Mouse (Mus musculus) heart, embryonic 10.5 days (tissue): ENCODE data around the gene Rhbg. TPM values are rescaled to one million over a fixed set of nuclear protein-coding genes. Genes with fewer than 3 reads are reported as not detected.
"Not testable (repeated sequence)": the region's sequence is repeated elsewhere in the genome, so short reads cannot be mapped to it uniquely, and the experiment has no call there.

Source experiments
- DNase-seq: peaks from one replicate; pipeline ENCODE4 v3.0.0-alpha.2; 2017; ENCODE audit warnings: low spot score
- H3K27ac ChIP-seq: fragments of 300-500 bp; sonication (generic); 2 replicates; pipeline ENCODE4 v1.5.1; 2016; ENCODE audit warnings: mild to moderate bottlenecking
- H3K27me3 ChIP-seq: fragments of 300-500 bp; sonication (generic); 2 replicates; pipeline ENCODE4 v1.6.1; 2016; ENCODE audit warnings: mild to moderate bottlenecking; ENCODE audit not compliant: poor library complexity, insufficient read depth, severe bottlenecking
- H3K36me3 ChIP-seq: fragments of 300-500 bp; sonication (generic); 2 replicates; pipeline ENCODE4 v1.6.1; 2016; ENCODE audit warnings: mild to moderate bottlenecking, moderate library complexity
- H3K4me1 ChIP-seq: fragments of 300-500 bp; sonication (generic); 2 replicates; pipeline ENCODE4 v1.6.1; 2016; ENCODE audit warnings: mild to moderate bottlenecking
- H3K4me3 ChIP-seq: fragments of 300-500 bp; sonication (generic); 2 replicates; pipeline ENCODE4 v1.5.1; 2016; ENCODE audit warnings: mild to moderate bottlenecking, moderate library complexity
- H3K9me3 ChIP-seq: fragments of 300-500 bp; sonication (generic); 2 replicates; pipeline ENCODE4 v1.6.1; 2016; ENCODE audit warnings: mild to moderate bottlenecking, moderate library complexity
- WGBS: fragments of 180-500 bp; shearing (Covaris S2); methylation state at CpG from one replicate; pipeline ENCODE4 v1.1.7; 2016; 5-methylcytosine and 5-hydroxymethylcytosine counted together
- polyA plus RNA-seq: library from polyadenylated mRNA; unstranded; fragments of >200 nt; fragmentation: Nextera tagmentation; extraction: Ambion mirVana; gene quantifications from 2 replicates; pipeline ENCODE4 v1.2.1, GENCODE M21; 2016

The Rhbg gene
- polyA plus RNA-seq, 1 experiment from 2014 or later: 8.2 TPM

- 87% methylated on average over 2 of the region's 2 CpGs for WGBS
- H3K27ac ChIP-seq: no peak overlapping the region
- no peak for DNase-seq
- H3K27me3 ChIP-seq: no peaks in the 10 kb centered on the region
- H3K9me3 ChIP-seq: no peaks in the 10 kb centered on the region
- no peaks in the 10 kb centered on the region for H3K4me1 ChIP-seq
- no peak overlapping the region for H3K4me3 ChIP-seq
- H3K36me3 ChIP-seq: peaks cover 3% of the 10 kb centered on the region; the same call in 1 of the 2 replicates
Measured at GRCm38 (mm10) chr3:88280035-88280434, 25.5 kb upstream of the Rhbg start.

- Histone ChIP-seq H3K36me3 (no peaks in the 10 kb centered on the region), H3K4me1 (no peaks in the 10 kb centered on the region), H3K27me3 (no peaks in the 10 kb centered on the region), H3K9me3 (no peaks in the 10 kb centered on the region), H3K4me3 (no peak overlapping the region), H3K27ac (no peak overlapping the region)
- 34% methylated on average over 7 of the region's 7 CpGs for WGBS
- DNase-seq: no peak
Measured at GRCm38 (mm10) chr3:88276529-88277143, 22.1 kb upstream of the Rhbg start.

DNA sequence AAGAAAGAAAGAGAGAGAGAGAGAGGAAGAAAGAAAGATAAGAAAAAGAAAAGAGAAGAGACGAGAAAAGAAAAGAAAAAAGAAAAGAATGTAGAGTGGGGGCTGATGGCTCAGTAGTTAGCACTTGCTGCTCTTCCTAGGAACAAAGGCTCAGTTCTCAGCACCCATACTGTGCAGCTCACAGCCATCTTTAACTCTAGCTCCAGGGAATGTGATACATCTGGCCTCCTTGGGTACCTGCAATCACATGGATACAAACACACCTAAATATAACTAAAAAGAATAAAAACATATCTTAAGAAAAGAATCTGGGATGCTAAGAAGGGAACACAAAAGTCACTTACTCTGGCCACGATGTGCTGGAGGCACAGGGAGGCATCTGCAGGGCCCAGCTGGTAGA is 21.6 kb upstream of the Rhbg start:
- no peak for DNase-seq
- H3K9me3 ChIP-seq: no peaks in the 10 kb centered on the region
- no peaks in the 10 kb centered on the region for H3K4me1 ChIP-seq
- 80% methylated on average over 2 of the region's 2 CpGs for WGBS
- H3K27me3 ChIP-seq: no peaks in the 10 kb centered on the region
- no peaks in the 10 kb centered on the region for H3K36me3 ChIP-seq
- H3K4me3 ChIP-seq: no peak overlapping the region
- H3K27ac ChIP-seq: no peak overlapping the region

- no peak overlapping the region for H3K27ac ChIP-seq
- no peaks in the 10 kb centered on the region for H3K36me3 ChIP-seq
- no peak overlapping the region for H3K4me3 ChIP-seq
- H3K9me3 ChIP-seq: no peaks in the 10 kb centered on the region
- H3K27me3 ChIP-seq: no peaks in the 10 kb centered on the region
- WGBS: 82% methylated on average over 4 of the region's 4 CpGs
- no peak for DNase-seq
- H3K4me1 ChIP-seq: no peaks in the 10 kb centered on the region
Measured at GRCm38 (mm10) chr3:88274002-88274401, 19.5 kb upstream of the Rhbg start.

DNA sequence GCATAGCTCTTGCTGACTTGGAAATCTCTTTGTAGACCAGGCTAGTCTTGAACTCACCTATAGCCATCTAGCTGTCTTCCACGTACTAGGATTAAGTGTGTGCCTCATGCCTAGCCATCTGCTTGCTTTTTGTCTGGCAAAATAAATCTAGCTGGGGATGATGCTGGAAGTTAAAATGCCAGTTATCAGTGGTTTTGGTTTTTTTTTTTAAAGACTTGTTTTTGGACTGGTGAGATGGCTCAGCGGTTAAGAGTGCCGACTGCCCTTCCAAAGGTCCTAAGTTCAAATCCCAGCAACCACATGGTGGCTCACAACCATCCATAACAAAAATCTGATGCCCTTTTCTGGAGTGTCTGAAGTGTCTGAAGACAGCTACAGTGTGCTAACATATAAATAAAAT is 17.4 kb upstream of the Rhbg start:
- Histone ChIP-seq H3K4me1 (no peaks in the 10 kb centered on the region), H3K4me3 (no peak overlapping the region), H3K27me3 (no peaks in the 10 kb centered on the region), H3K27ac (no peak overlapping the region), H3K36me3 (no peaks in the 10 kb centered on the region), H3K9me3 (no peaks in the 10 kb centered on the region)
- no peak for DNase-seq
- 88% methylated on average over 3 of the region's 3 CpGs for WGBS

- not testable (repeated sequence) for H3K27me3 ChIP-seq, DNase-seq, H3K27ac ChIP-seq, H3K9me3 ChIP-seq, H3K4me1 ChIP-seq, H3K4me3 ChIP-seq, H3K36me3 ChIP-seq
- WGBS: 84% methylated on average over 2 of the region's 2 CpGs
Measured at GRCm38 (mm10) chr3:88271298-88271697, 16.8 kb upstream of the Rhbg start.

GRCm38 (mm10) chr3:88268991-88269390 is 14.5 kb upstream of the Rhbg start:
- Histone ChIP-seq H3K27me3 (no peaks in the 10 kb centered on the region), H3K27ac (no peak overlapping the region), H3K9me3 (no peaks in the 10 kb centered on the region), H3K4me1 (no peaks in the 10 kb centered on the region), H3K36me3 (no peaks in the 10 kb centered on the region), H3K4me3 (no peak overlapping the region)
- WGBS: 82% methylated on average over 5 of the region's 5 CpGs
- no peak for DNase-seq

GRCm38 (mm10) chr3:88268014-88268413 is 13.5 kb upstream of the Rhbg start:
- not testable (repeated sequence) for H3K27ac ChIP-seq, H3K4me3 ChIP-seq, H3K27me3 ChIP-seq, DNase-seq, H3K36me3 ChIP-seq, H3K4me1 ChIP-seq, H3K9me3 ChIP-seq
- 63% methylated on average over 6 of the region's 6 CpGs for WGBS

GRCm38 (mm10) chr3:88262346-88262745 is 7.8 kb upstream of the Rhbg start:
- Histone ChIP-seq H3K27ac (no peak overlapping the region), H3K4me1 (no peaks in the 10 kb centered on the region), H3K27me3 (peaks cover 17% of the 10 kb centered on the region), H3K36me3 (no peaks in the 10 kb centered on the region), H3K4me3 (no peak overlapping the region), H3K9me3 (no peaks in the 10 kb centered on the region)
- 77% methylated on average over 3 of the region's 3 CpGs for WGBS
- DNase-seq: no peak

DNA sequence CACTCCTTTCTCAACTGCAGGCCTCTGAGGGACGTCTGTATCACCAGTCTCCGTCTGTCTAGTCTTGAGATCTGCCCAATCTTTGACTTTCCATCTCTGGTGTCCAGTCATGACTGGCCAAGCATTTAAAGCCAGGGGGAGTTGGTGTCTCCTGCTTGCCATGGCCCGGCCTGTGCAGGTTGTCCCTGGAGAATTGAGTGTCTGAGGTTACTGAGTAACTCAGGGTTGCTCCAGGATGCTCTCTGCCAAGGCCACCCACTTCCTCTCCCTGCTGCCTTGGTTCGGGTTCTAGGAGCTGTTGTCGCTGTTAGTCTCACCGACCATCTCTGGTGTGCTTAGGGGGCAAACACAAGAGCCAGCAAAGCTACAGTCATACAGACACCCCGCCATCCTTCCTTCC is 1.9 kb upstream of the Rhbg start:
- Histone ChIP-seq H3K4me3 (no peak overlapping the region), H3K36me3 (no peaks in the 10 kb centered on the region), H3K9me3 (no peaks in the 10 kb centered on the region), H3K27ac (no peak overlapping the region), H3K27me3 (peaks cover 72% of the 10 kb centered on the region), H3K4me1 (peaks cover 11% of the 10 kb centered on the region; the same call in 1 of the 2 replicates)
- WGBS: 58% methylated on average over 7 of the region's 7 CpGs
- DNase-seq: no peak

DNA sequence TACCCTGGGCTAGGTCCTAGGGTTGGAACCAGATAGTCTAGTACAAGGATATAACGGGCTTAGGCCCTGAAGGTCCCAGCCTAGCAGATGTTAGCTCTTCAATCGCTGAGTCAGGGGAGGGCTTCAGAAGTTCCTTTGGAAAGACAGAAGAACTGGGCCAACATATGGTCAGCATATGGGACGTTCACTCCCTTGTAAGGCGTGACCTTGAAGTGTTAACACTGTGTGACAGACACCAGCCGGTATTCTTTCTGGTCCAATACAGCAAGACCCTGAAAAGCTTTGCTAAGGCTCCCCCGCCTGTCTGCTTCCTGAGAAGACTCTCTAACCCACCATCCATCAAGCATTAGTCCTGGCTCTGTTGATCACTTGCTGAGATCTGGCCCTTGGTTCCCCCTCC is 1.4 kb upstream of the Rhbg start:
- Histone ChIP-seq H3K4me1 (peaks cover 11% of the 10 kb centered on the region; the same call in 1 of the 2 replicates), H3K27me3 (peaks cover 72% of the 10 kb centered on the region), H3K4me3 (no peak overlapping the region), H3K9me3 (no peaks in the 10 kb centered on the region), H3K27ac (no peak overlapping the region), H3K36me3 (no peaks in the 10 kb centered on the region)
- no peak for DNase-seq
- WGBS: 59% methylated on average over 6 of the region's 6 CpGs

- Histone ChIP-seq H3K4me1 (peaks cover 11% of the 10 kb centered on the region; the same call in 1 of the 2 replicates), H3K36me3 (no peaks in the 10 kb centered on the region), H3K4me3 (no peak overlapping the region), H3K27me3 (peaks cover 72% of the 10 kb centered on the region), H3K9me3 (no peaks in the 10 kb centered on the region), H3K27ac (no peak overlapping the region)
- no peak for DNase-seq
- WGBS: 69% methylated on average over 6 of the region's 6 CpGs
Measured at GRCm38 (mm10) chr3:88252739-88253138, 1.8 kb downstream of the Rhbg start.

DNA sequence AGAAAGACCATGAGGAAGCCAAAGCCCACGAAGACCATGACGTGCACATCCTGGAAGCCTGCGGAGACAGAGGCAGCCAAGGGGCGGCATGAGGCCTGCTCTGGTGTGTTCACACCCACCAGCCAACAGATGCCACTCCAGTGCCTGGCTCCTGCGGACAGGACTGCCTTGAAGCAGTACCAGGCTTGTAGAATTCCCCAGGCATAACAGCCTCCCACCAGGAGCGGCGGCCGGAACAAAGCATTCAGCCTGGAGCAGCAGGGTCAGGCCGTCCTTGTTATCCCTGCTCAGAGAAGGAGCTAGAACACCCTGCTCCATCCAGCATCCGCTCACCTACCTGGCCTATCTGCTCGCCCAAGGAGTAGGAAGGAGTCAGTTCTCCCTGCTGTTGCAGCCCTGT is 6.1 kb downstream of the Rhbg start:
- DNase-seq: no peak
- WGBS: 74% methylated on average over 11 of the region's 11 CpGs
- no peak overlapping the region for H3K4me3 ChIP-seq
- H3K4me1 ChIP-seq: no peaks in the 10 kb centered on the region
- no peak overlapping the region for H3K27ac ChIP-seq
- H3K27me3 ChIP-seq: peaks cover 73% of the 10 kb centered on the region
- no peaks in the 10 kb centered on the region for H3K9me3 ChIP-seq
- no peaks in the 10 kb centered on the region for H3K36me3 ChIP-seq

DNA sequence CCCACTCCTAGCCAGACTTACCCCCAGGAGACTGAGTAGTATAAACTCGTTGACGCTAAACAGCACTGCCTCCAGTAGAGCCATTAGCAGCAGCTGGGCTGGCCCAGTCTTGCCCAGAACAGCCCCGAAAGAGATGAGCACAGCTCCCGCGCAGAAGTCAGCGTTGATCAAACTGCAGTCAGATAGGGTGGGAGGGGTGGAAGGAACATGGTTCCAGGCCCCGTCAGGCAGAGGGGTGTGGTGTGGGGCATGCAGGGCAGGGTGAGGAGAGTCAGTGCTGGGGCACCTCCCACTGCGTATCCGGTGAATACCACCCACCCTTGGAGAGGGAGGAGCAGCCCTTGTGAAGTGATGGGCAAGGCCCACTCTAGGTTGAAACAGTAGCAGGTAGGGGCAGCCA is 6.8 kb downstream of the Rhbg start:
- no peak overlapping the region for H3K27ac ChIP-seq
- WGBS: 68% methylated on average over 9 of the region's 9 CpGs
- H3K36me3 ChIP-seq: no peaks in the 10 kb centered on the region
- H3K4me1 ChIP-seq: no peaks in the 10 kb centered on the region
- no peak for DNase-seq
- H3K27me3 ChIP-seq: peaks cover 73% of the 10 kb centered on the region
- H3K4me3 ChIP-seq: no peak overlapping the region
- no peaks in the 10 kb centered on the region for H3K9me3 ChIP-seq
